17 mouse cellular contexts compared by ENCODE assay signal in genomic region chr6:147455775-147456174, GRCm38 (mm10). TPM values are rescaled to one million over a fixed set of nuclear protein-coding genes. Genes with fewer than 3 reads are reported as not detected.
DNase-seq lines count a peak whose midpoint lies in the region; ATAC-seq and TF ChIP-seq lines count a peak whose summit lies in the region.
"Had no signal": no experiment of that assay in that cellular context is flagged by ENCODE, and none has a peak within 500 bp of the region (broad histone marks: within the 10 kb centered on the region; RNA-seq: fewer than 3 reads in every experiment).

No protein-coding gene starts in this region.

- no peak overlapping the region for H3K27ac ChIP-seq in limb, embryonic 14.5 days (replicated peaks; ENCODE audit: low read depth, low read length)
- H3K27ac ChIP-seq in limb, embryonic 10.5 days: no peak overlapping the region
- H3K27ac ChIP-seq: hindbrain, embryonic 12.5 days; intestine, embryonic 15.5 days; liver, embryonic 14.5 days; neural tube, embryonic 12.5 days had no signal

- no peaks in the 10 kb centered on the region for H3K36me3 ChIP-seq in limb, embryonic 14.5 days (ENCODE audit: control insufficient read depth, insufficient read depth, low read length)
- no peaks in the 10 kb centered on the region for H3K36me3 ChIP-seq in limb, embryonic 10.5 days
- H3K36me3 ChIP-seq: hindbrain, embryonic 12.5 days; intestine, embryonic 15.5 days; neural tube, embryonic 12.5 days had no signal

- no peaks in the 10 kb centered on the region for H3K27me3 ChIP-seq in limb, embryonic 14.5 days (ENCODE audit: control insufficient read depth, insufficient read depth, low read length)
- H3K27me3 ChIP-seq in limb, embryonic 10.5 days (ENCODE audit: low read depth, poor library complexity, severe bottlenecking): no peaks in the 10 kb centered on the region
- H3K27me3 ChIP-seq: hindbrain, embryonic 12.5 days; intestine, embryonic 15.5 days; neural tube, embryonic 12.5 days had no signal

- H3K9me3 ChIP-seq in limb, embryonic 14.5 days (ENCODE audit: control insufficient read depth, low read length): no peaks in the 10 kb centered on the region
- no peaks in the 10 kb centered on the region for H3K9me3 ChIP-seq in limb, embryonic 10.5 days (replicated peaks)
- H3K9me3 ChIP-seq: intestine, embryonic 15.5 days; neural tube, embryonic 12.5 days had no signal

- DNase-seq in gastrocnemius, postnatal 14 days: peak; percentile 7
- no peak for DNase-seq in gastrocnemius, postnatal 36 days
- peak; percentile 20 for DNase-seq in limb, embryonic 14.5 days (ENCODE audit: low spot score)
- DNase-seq in limb, embryonic 10.5 days (ENCODE audit: low spot score): no peak
- DNase-seq in heart, postnatal 25 days (ENCODE audit: low spot score): peak; percentile 22
- DNase-seq in liver: no peak
- DNase-seq in left cerebral cortex, adult 18-20 months (ENCODE audit: low spot score in 2 of 2): no peak
- DNase-seq: cerebellum, adult 9-10 months; embryo, embryonic 11 days; forebrain, postnatal 0 days; layer of hippocampus, adult 9-11 months had no signal

- 81% methylated on average over 5 of the region's 5 CpGs for WGBS in limb, embryonic 14.5 days
- WGBS in limb, embryonic 10.5 days: 93% methylated on average over 5 of the region's 5 CpGs

- H3K9ac ChIP-seq in limb, embryonic 14.5 days (ENCODE audit: low read depth, low read length, severe bottlenecking): no peak overlapping the region
- H3K9ac ChIP-seq: forebrain, postnatal 0 days; hindbrain, embryonic 12.5 days; intestine, embryonic 15.5 days; liver, embryonic 14.5 days; neural tube, embryonic 12.5 days had no signal

- no peak for TF ChIP-seq POLR2A in limb, embryonic 14.5 days (IDR thresholded peaks at IDR 0.05; ENCODE audit: borderline replicate concordance, extremely low read depth, insufficient read depth, insufficient read length)

- H3K4me2 ChIP-seq in limb, embryonic 14.5 days (replicated peaks; ENCODE audit: low read depth, low read length, severe bottlenecking): no peak overlapping the region
- H3K4me2 ChIP-seq: hindbrain, embryonic 12.5 days; intestine, embryonic 15.5 days; neural tube, embryonic 12.5 days had no signal

- intact Hi-C loops in gastrocnemius, postnatal 14 days (cut with DNase I; ENCODE audit: low total_unique reads): no loop called here
- intact Hi-C loops in gastrocnemius, postnatal 36 days (cut with DNase I): no loop called here
- intact Hi-C loops in heart, postnatal 25 days (cut with DNase I): no loop called here

- H3K4me3 ChIP-seq in limb, embryonic 14.5 days (replicated peaks; ENCODE audit: low read length): no peak overlapping the region
- H3K4me3 ChIP-seq in limb, embryonic 10.5 days: no peak overlapping the region
- H3K4me3 ChIP-seq: erythroblast, embryonic 14.5 days; hindbrain, embryonic 12.5 days; intestine, embryonic 15.5 days; megakaryocyte, embryonic 14.5 days; neural tube, embryonic 12.5 days had no signal

- no peaks in the 10 kb centered on the region for H3K4me1 ChIP-seq in limb, embryonic 14.5 days (ENCODE audit: control insufficient read depth, insufficient read depth, low read length)
- no peaks in the 10 kb centered on the region for H3K4me1 ChIP-seq in limb, embryonic 10.5 days
- H3K4me1 ChIP-seq: hindbrain, embryonic 12.5 days; intestine, embryonic 15.5 days; megakaryocyte, embryonic 14.5 days; neural tube, embryonic 12.5 days had no signal

- no peak for ATAC-seq in limb, embryonic 14.5 days (ENCODE audit: low FRiP score, low read depth)
- ATAC-seq: forebrain, postnatal 0 days; intestine, embryonic 15.5 days had no signal

RNA-seq across cellular contexts. Expression of gene Ccdc91, which starts 19.9 kb away (rescaled TPM):
- total RNA-seq in gastrocnemius, postnatal 14 days (2021): 10 to 100 TPM; 62.3 to 63.3 TPM
- 10 to 100 TPM; 75.6 to 86.2 TPM for total RNA-seq in gastrocnemius, postnatal 36 days (2021)
- polyA plus RNA-seq in limb, embryonic 14.5 days (2012; rRNA removed): 12.6 and 16.5 TPM in 2 replicates
- polyA plus RNA-seq in limb, embryonic 14.5 days (2014; fragmentation: Nextera tagmentation; extraction: Ambion mirVana): 21.0 and 23.6 TPM in 2 replicates
- polyA plus RNA-seq in limb, embryonic 10.5 days (2016; fragmentation: Nextera tagmentation; extraction: Ambion mirVana): 23.9 and 25.7 TPM in 2 replicates
- 10 to 100 TPM; 24.9 to 26.6 TPM for total RNA-seq in heart, postnatal 25 days (2021)
- 10 to 100 TPM; 35.2 to 37.6 TPM for total RNA-seq in left cerebral cortex, adult 18-20 months (2021)

Comparison
In these comparisons a context has a peak if more than half of its experiments do, and no peak if none do; other contexts are left out.
1. DNase-seq: peak in gastrocnemius, postnatal 14 days (single experiment), limb, embryonic 14.5 days (single experiment) and heart, postnatal 25 days (single experiment); none in gastrocnemius, postnatal 36 days (0 of 2), limb, embryonic 10.5 days (single experiment), liver (single experiment) and left cerebral cortex, adult 18-20 months (0 of 2).